Mouse (Mus musculus) hindbrain, embryonic 14.5 days (tissue): ENCODE results near the gene Tmed10. TPM values are rescaled to one million over a fixed set of nuclear protein-coding genes. Genes with fewer than 3 reads are reported as not detected.

ENCODE experiments used
- ATAC-seq: fragments of 200-750 bp; cut with Nextera tagmentation; 2 replicates; pipeline ENCODE4 v1.8.0; 2017; ENCODE audit warnings: moderate number of reproducible peaks, mild to moderate bottlenecking, moderate TSS enrichment, moderate library complexity; ENCODE audit not compliant: low FRiP score
- DNase-seq: peaks from one replicate; pipeline ENCODE4 v3.0.0-alpha.2; 2015; ENCODE audit warnings: low spot score
- H3K27ac ChIP-seq: fragments of 300-500 bp; sonication (generic); 2 replicates; pipeline ENCODE4 v1.5.1; 2014; ENCODE audit warnings: mild to moderate bottlenecking, moderate library complexity
- H3K27me3 ChIP-seq: fragments of 300-500 bp; sonication (generic); 2 replicates; pipeline ENCODE4 v1.6.1; 2014; ENCODE audit warnings: mild to moderate bottlenecking, low read length, mixed read lengths; ENCODE audit not compliant: control insufficient read depth, insufficient read depth
- H3K36me3 ChIP-seq: fragments of 300-500 bp; sonication (generic); replicated peaks from 2 replicates; pipeline ENCODE4 v1.6.1; 2014; ENCODE audit not compliant: control insufficient read depth, insufficient read depth
- H3K4me1 ChIP-seq: fragments of 300-500 bp; sonication (generic); replicated peaks from 2 replicates; pipeline ENCODE4 v1.6.1; 2014; ENCODE audit warnings: antibody characterized with exemption, low read length, mixed read lengths; ENCODE audit not compliant: control insufficient read depth, insufficient read depth
- H3K4me2 ChIP-seq: fragments of 300-500 bp; sonication (generic); replicated peaks from 2 replicates; pipeline ENCODE4 v1.6.1; 2014; ENCODE audit warnings: mild to moderate bottlenecking, moderate library complexity
- H3K4me3 ChIP-seq: fragments of 300-500 bp; sonication (generic); replicated peaks from 2 replicates; pipeline ENCODE4 v1.5.1; 2014; ENCODE audit warnings: mild to moderate bottlenecking, low read length
- H3K9ac ChIP-seq: fragments of 300-500 bp; sonication (generic); 2 replicates; pipeline ENCODE4 v1.6.1; 2014
- H3K9me3 ChIP-seq: fragments of 300-500 bp; sonication (generic); 2 replicates; pipeline ENCODE4 v1.6.1; 2016; ENCODE audit warnings: low read length; ENCODE audit not compliant: control insufficient read depth
- WGBS: fragments of 180-500 bp; shearing (Covaris S2); extraction: QIAGEN DNeasy Blood & Tissue Kit; methylation state at CpG from one replicate; pipeline ENCODE4 v1.1.7; 2014; 5-methylcytosine and 5-hydroxymethylcytosine counted together
- polyA plus RNA-seq: library from polyadenylated mRNA; unstranded; fragments of >200 nt; fragmentation: Nextera tagmentation; extraction: Ambion mirVana; gene quantifications from 2 replicates; pipeline ENCODE4 v1.2.1, GENCODE M21; 2014

The Tmed10 gene
- polyA plus RNA-seq, 1 experiment from 2014 or later, result 234 TPM

- 89% methylated on average over 6 of the region's 6 CpGs for WGBS
- ATAC-seq, result no peak
- H3K36me3 ChIP-seq, result no peaks in the 10 kb centered on the region
- no peaks in the 10 kb centered on the region for H3K9me3 ChIP-seq
- H3K4me2 ChIP-seq, result no peak overlapping the region
- H3K27ac ChIP-seq, result no peak overlapping the region
- no peaks in the 10 kb centered on the region for H3K4me1 ChIP-seq
- DNase-seq, result no peak
- H3K4me3 ChIP-seq, result no peak overlapping the region
- no peaks in the 10 kb centered on the region for H3K27me3 ChIP-seq
- no peak overlapping the region for H3K9ac ChIP-seq
These were observed 6.9 kb upstream of the Tmed10 start for GRCm38 (mm10) chr12:85381570-85381969.

- Histone ChIP-seq H3K4me3 (no peak overlapping the region), H3K27ac (no peak overlapping the region), H3K27me3 (no peaks in the 10 kb centered on the region), H3K9ac (no peak overlapping the region), H3K9me3 (no peaks in the 10 kb centered on the region), H3K36me3 (no peaks in the 10 kb centered on the region), H3K4me1 (no peaks in the 10 kb centered on the region), H3K4me2 (no peak overlapping the region)
- DNase-seq (no peak), ATAC-seq (no peak)
- 73% methylated on average over 7 of the region's 7 CpGs for WGBS
These were observed 6.3 kb upstream of the Tmed10 start for GRCm38 (mm10) chr12:85380942-85381341.

- DNase-seq (no peak), ATAC-seq (no peak)
- Histone ChIP-seq H3K27me3 (no peaks in the 10 kb centered on the region), H3K27ac (no peak overlapping the region), H3K4me3 (no peak overlapping the region), H3K4me2 (no peak overlapping the region), H3K9me3 (no peaks in the 10 kb centered on the region), H3K9ac (no peak overlapping the region), H3K36me3 (no peaks in the 10 kb centered on the region), H3K4me1 (no peaks in the 10 kb centered on the region)
- 93% methylated on average over 1 of the region's 1 CpGs for WGBS
These were observed 5.7 kb upstream of the Tmed10 start for GRCm38 (mm10) chr12:85380308-85380707.

GRCm38 (mm10) chr12:85378271-85378670 is 3.6 kb upstream of the Tmed10 start:
- H3K27me3 ChIP-seq, result no peaks in the 10 kb centered on the region
- no peak overlapping the region for H3K27ac ChIP-seq
- ATAC-seq (no peak), DNase-seq (no peak)
- peaks cover 3% of the 10 kb centered on the region for H3K4me1 ChIP-seq
- H3K36me3 ChIP-seq, result no peaks in the 10 kb centered on the region
- no peak overlapping the region for H3K4me2 ChIP-seq
- no peak overlapping the region for H3K9ac ChIP-seq
- H3K4me3 ChIP-seq, result no peak overlapping the region
- WGBS, result 87% methylated on average over 2 of the region's 2 CpGs
- H3K9me3 ChIP-seq, result no peaks in the 10 kb centered on the region

GRCm38 (mm10) chr12:85373591-85374560 is 771 bp downstream of the Tmed10 start:
- peaks cover 19% of the 10 kb centered on the region for H3K4me1 ChIP-seq
- 2% methylated on average over 51 of the region's 53 CpGs for WGBS
- peak overlapping the region; percentile 82 for H3K9ac ChIP-seq
- H3K36me3 ChIP-seq, result no peaks in the 10 kb centered on the region
- H3K4me2 ChIP-seq, result peak overlapping the region; percentile 54
- H3K4me3 ChIP-seq, result peak overlapping the region; percentile 67
- no peaks in the 10 kb centered on the region for H3K27me3 ChIP-seq
- ATAC-seq (peak; percentile 77), DNase-seq (no peak)
- H3K9me3 ChIP-seq, result no peaks in the 10 kb centered on the region
- H3K27ac ChIP-seq, result peak overlapping the region; percentile 82

- Histone ChIP-seq H3K27me3 (no peaks in the 10 kb centered on the region), H3K4me2 (peak overlapping the region; percentile 54), H3K36me3 (no peaks in the 10 kb centered on the region), H3K4me1 (peaks cover 19% of the 10 kb centered on the region), H3K4me3 (no peak overlapping the region), H3K9ac (no peak overlapping the region), H3K9me3 (no peaks in the 10 kb centered on the region), H3K27ac (no peak overlapping the region)
- DNase-seq (no peak), ATAC-seq (no peak)
- WGBS, result 75% methylated on average over 8 of the region's 8 CpGs
These were observed 2.5 kb downstream of the Tmed10 start for GRCm38 (mm10) chr12:85372068-85372665.

- Histone ChIP-seq H3K9me3 (no peaks in the 10 kb centered on the region), H3K4me1 (peaks cover 18% of the 10 kb centered on the region), H3K27me3 (no peaks in the 10 kb centered on the region), H3K4me2 (no peak overlapping the region), H3K36me3 (no peaks in the 10 kb centered on the region), H3K27ac (no peak overlapping the region), H3K4me3 (no peak overlapping the region), H3K9ac (no peak overlapping the region)
- ATAC-seq (no peak), DNase-seq (no peak)
- WGBS, result 89% methylated on average over 6 of the region's 6 CpGs
These were observed 6.1 kb downstream of the Tmed10 start for GRCm38 (mm10) chr12:85368441-85369063.

GRCm38 (mm10) chr12:85366271-85366670 is 8.4 kb downstream of the Tmed10 start:
- WGBS, result 76% methylated on average over 3 of the region's 3 CpGs
- DNase-seq (peak; percentile 53), ATAC-seq (no peak; the same call in 1 of the 2 replicates)
- H3K4me2 ChIP-seq, result no peak overlapping the region
- H3K27me3 ChIP-seq, result no peaks in the 10 kb centered on the region
- H3K4me1 ChIP-seq, result no peaks in the 10 kb centered on the region
- H3K9me3 ChIP-seq, result no peaks in the 10 kb centered on the region
- no peak overlapping the region for H3K9ac ChIP-seq
- H3K27ac ChIP-seq, result 0 out of 2 replicates have a peak overlapping the region, but pooled peaks have one; percentile 14
- no peak overlapping the region for H3K4me3 ChIP-seq
- H3K36me3 ChIP-seq, result no peaks in the 10 kb centered on the region

GRCm38 (mm10) chr12:85362510-85362909 is 12.1 kb downstream of the Tmed10 start:
- WGBS, result 86% methylated on average over 4 of the region's 4 CpGs

More at GRCm38 (mm10) chr12:85362510-85362909, 12.1 kb downstream of the Tmed10 start:
- H3K27ac ChIP-seq, result no peak overlapping the region
- no peaks in the 10 kb centered on the region for H3K9me3 ChIP-seq
- DNase-seq (no peak), ATAC-seq (no peak)
- H3K4me1 ChIP-seq, result no peaks in the 10 kb centered on the region
- no peak overlapping the region for H3K4me2 ChIP-seq
- no peaks in the 10 kb centered on the region for H3K36me3 ChIP-seq
- no peak overlapping the region for H3K4me3 ChIP-seq
- H3K9ac ChIP-seq, result no peak overlapping the region
- no peaks in the 10 kb centered on the region for H3K27me3 ChIP-seq
